Mouse (Mus musculus) stomach, embryonic 16.5 days (tissue): ENCODE data around the gene Hoxd3. TPM values are rescaled to one million over a fixed set of nuclear protein-coding genes. Genes with fewer than 3 reads are reported as not detected.

Source experiments
- ATAC-seq: fragments of 200-750 bp; cut with Nextera tagmentation; 2 replicates; pipeline ENCODE4 v1.8.0; 2017; ENCODE audit warnings: moderate number of reproducible peaks, moderate TSS enrichment; ENCODE audit not compliant: insufficient read depth, low FRiP score
- H3K27ac ChIP-seq: fragments of 300-500 bp; sonication (generic); 2 replicates; pipeline ENCODE4 v1.5.1; 2014; ENCODE audit warnings: low read length
- H3K27me3 ChIP-seq: fragments of 300-500 bp; sonication (generic); 2 replicates; pipeline ENCODE4 v1.6.1; 2014; ENCODE audit warnings: low read length, control low read depth, mixed read lengths; ENCODE audit not compliant: control insufficient read depth, insufficient read depth
- H3K36me3 ChIP-seq: fragments of 300-500 bp; sonication (generic); 2 replicates; pipeline ENCODE4 v1.6.1; 2014; ENCODE audit warnings: low read length; ENCODE audit not compliant: control insufficient read depth, insufficient read depth
- H3K4me1 ChIP-seq: fragments of 300-500 bp; sonication (generic); 2 replicates; pipeline ENCODE4 v1.6.1; 2014; ENCODE audit warnings: low read length, control low read depth, mixed read lengths; ENCODE audit not compliant: control insufficient read depth, insufficient read depth
- H3K4me2 ChIP-seq: fragments of 300-500 bp; sonication (generic); 2 replicates; pipeline ENCODE4 v1.6.1; 2014; ENCODE audit warnings: low read depth, low read length, mixed read lengths
- H3K4me3 ChIP-seq: fragments of 300-500 bp; sonication (generic); replicated peaks from 2 replicates; pipeline ENCODE4 v1.5.1; 2014; ENCODE audit warnings: mild to moderate bottlenecking, low read length
- H3K9ac ChIP-seq: fragments of 300-500 bp; sonication (generic); 2 replicates; pipeline ENCODE4 v1.6.1; 2014; ENCODE audit warnings: low read length
- H3K9me3 ChIP-seq: fragments of 300-500 bp; sonication (generic); replicated peaks from 2 replicates; pipeline ENCODE4 v1.6.1; 2016; ENCODE audit warnings: low read length, control low read depth; ENCODE audit not compliant: control insufficient read depth
- WGBS: fragments of 180-500 bp; shearing (Covaris S2); extraction: QIAGEN DNeasy Blood & Tissue Kit; methylation state at CpG from one replicate; pipeline ENCODE4 v1.1.7; 2014; 5-methylcytosine and 5-hydroxymethylcytosine counted together
- polyA plus RNA-seq: library from polyadenylated mRNA; unstranded; fragments of >200 nt; fragmentation: Nextera tagmentation; extraction: Ambion mirVana; gene quantifications from 2 replicates; pipeline ENCODE4 v1.2.1, GENCODE M21; 2015

Hoxd3 gene
- polyA plus RNA-seq, 1 experiment from 2014 or later: 9.2 TPM

DNA sequence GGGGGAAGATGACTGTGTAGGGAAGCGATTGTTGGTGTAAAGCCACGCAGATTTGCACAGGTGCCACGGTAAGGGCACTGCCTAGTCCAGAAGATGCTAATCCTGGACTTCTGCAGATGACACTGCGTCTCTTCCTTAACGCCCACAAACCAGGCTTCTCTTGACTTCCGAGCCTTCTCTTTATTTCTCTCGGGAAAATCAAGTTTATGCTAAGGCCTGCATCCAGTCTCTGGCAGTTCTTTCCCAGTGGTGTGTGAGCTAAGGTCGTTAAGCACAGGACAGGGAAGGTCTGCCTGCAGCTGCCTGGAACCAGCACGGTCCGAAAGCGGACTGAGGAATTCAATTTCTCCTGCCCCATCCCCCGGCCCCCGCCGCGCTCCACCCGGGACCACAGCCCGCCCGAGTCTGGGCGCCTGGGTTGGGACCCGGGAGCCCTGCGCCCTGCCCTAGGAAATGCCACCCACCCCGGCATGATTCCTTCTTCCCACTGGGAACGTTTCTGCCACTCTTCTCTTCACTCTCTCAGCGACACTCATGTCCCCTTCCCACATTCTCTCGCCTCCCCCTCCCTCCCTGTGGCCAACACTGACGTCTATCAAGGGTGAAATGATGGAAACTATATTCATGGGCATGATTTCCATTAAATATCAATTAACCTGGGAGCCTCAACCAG lies 7.9 kb upstream of the Hoxd3 start:
- ATAC-seq: no peak
- no peak overlapping the region for H3K4me2 ChIP-seq
- WGBS: 7% methylated on average over 26 of the region's 26 CpGs
- 0 out of 2 replicates have a peak, but pooled peaks cover 3% of the 10 kb centered on the region for H3K4me1 ChIP-seq
- H3K36me3 ChIP-seq: no peaks in the 10 kb centered on the region
- no peak overlapping the region for H3K4me3 ChIP-seq
- peaks cover 90% of the 10 kb centered on the region for H3K27me3 ChIP-seq
- no peak overlapping the region for H3K9ac ChIP-seq
- H3K27ac ChIP-seq: no peak overlapping the region
- H3K9me3 ChIP-seq: no peaks in the 10 kb centered on the region

DNA sequence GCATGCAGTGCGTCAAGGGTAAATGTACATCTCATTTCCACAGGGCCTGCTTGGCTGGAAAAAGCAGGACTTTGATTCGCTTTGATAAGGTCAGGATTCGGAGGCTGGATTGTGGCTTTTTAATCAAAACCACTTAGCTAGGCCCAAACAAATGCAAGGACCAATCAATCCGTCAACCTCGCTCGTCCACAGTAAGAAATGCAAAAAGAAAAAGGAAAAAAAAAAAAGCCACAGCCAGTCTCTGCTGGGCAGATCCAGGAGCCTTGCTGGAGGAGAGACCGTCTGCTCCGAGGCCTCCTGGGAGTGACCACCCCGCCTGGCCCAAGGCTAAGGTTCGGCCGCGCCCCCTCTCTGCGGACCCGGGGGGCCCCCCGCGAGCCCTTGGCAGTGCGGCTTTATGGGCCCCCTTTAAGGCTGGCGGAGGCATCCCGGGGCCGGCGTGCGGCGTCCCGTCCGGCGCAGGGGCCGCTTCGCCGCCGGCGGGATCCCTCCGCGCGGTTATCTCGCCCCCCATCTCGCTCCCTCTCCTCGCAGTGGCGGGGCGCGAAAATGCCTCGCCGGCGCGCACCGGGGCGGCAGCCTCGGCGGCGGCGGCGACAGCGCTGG lies 7.2 kb upstream of the Hoxd3 start, which contains the start of gene Hoxd8:
TSS of gene Hoxd8 (plus strand) at position 223 of the 606 bp plus-strand sequence.
- H3K27ac ChIP-seq: no peak within 1 kb of the TSS
- H3K9ac ChIP-seq: peak within 1 kb of the TSS; percentile 69
- 1% methylated on average over 41 of the region's 52 CpGs for WGBS
- H3K4me3 ChIP-seq: peak within 1 kb of the TSS; percentile 50
- peak within 1 kb of the TSS; percentile 74 for H3K4me2 ChIP-seq
- peaks cover 89% of the 10 kb centered on the region for H3K27me3 ChIP-seq
- ATAC-seq: no peak
- H3K36me3 ChIP-seq: no peaks in the 10 kb centered on the region
- 0 out of 2 replicates have a peak, but pooled peaks cover 3% of the 10 kb centered on the region for H3K4me1 ChIP-seq
- no peaks in the 10 kb centered on the region for H3K9me3 ChIP-seq

DNA sequence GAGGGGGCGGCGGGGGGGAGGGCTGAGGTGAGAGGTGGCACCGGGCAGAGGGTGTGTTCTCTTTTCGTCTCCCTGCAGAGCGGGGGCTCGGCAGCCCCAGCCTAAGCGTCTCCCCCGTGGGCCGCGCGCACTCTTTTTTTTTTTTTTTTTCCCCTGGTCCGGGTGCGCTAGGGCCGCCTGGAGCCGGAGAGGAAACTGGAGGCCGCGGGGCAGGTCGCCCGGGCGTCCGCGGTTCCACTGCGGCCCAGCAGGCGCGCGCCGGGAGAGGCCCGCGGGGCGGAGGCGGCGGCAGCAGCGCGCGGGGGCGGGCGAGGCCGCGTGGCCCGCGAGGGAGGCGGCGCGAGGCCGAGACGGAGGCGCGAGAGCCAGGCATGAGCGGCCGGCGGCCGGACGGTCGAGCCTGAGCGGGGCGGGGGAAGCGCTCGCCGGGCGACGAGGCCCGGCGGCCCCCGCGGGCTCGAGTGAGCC lies 6.7 kb upstream of the Hoxd3 start:
- Histone ChIP-seq H3K9me3 (no peaks in the 10 kb centered on the region), H3K27ac (no peak overlapping the region), H3K36me3 (no peaks in the 10 kb centered on the region), H3K4me3 (peak overlapping the region; percentile 50), H3K27me3 (peaks cover 89% of the 10 kb centered on the region), H3K4me2 (peak overlapping the region; percentile 74), H3K9ac (peak overlapping the region; percentile 69), H3K4me1 (0 out of 2 replicates have a peak, but pooled peaks cover 3% of the 10 kb centered on the region)
- ATAC-seq: peak; percentile 8; the same call in 1 of the 2 replicates
- 0% methylated on average over 41 of the region's 66 CpGs for WGBS

DNA sequence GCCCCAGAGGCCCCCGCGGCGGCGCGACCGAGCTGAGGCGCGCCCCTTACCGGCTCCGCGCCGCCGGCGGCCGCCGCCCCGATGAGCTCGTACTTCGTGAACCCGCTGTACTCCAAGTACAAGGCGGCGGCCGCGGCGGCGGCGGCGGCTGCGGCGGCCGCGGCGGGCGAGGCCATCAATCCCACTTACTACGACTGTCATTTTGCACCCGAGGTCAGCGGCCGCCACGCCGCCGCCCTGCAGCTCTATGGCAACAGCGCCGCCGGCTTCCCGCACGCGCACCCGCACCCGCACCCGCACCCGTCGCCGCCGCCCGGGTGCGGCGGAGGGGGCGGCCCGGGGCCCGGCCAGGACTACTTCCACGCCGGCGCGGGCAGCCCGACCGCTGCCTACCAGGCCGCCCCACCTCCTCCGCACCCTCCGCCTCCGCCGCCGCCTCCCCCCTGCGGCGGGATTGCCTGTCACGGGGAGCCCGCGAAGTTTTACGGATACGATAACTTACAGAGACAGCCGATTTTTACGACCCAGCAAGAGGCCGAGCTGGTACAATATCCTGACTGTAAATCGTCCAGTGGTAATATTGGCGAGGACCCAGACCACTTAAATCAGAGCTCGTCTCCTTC lies 6.1 kb upstream of the Hoxd3 start:
- Histone ChIP-seq H3K4me2 (peak overlapping the region; percentile 74), H3K4me1 (0 out of 2 replicates have a peak, but pooled peaks cover 3% of the 10 kb centered on the region), H3K9ac (peak overlapping the region; percentile 69), H3K36me3 (no peaks in the 10 kb centered on the region), H3K4me3 (peak overlapping the region; percentile 50), H3K27me3 (peaks cover 89% of the 10 kb centered on the region), H3K9me3 (no peaks in the 10 kb centered on the region), H3K27ac (no peak overlapping the region)
- WGBS: under 1% methylated on average over 79 of the region's 85 CpGs
- peak; percentile 54; the same call in 1 of the 2 replicates for ATAC-seq

DNA sequence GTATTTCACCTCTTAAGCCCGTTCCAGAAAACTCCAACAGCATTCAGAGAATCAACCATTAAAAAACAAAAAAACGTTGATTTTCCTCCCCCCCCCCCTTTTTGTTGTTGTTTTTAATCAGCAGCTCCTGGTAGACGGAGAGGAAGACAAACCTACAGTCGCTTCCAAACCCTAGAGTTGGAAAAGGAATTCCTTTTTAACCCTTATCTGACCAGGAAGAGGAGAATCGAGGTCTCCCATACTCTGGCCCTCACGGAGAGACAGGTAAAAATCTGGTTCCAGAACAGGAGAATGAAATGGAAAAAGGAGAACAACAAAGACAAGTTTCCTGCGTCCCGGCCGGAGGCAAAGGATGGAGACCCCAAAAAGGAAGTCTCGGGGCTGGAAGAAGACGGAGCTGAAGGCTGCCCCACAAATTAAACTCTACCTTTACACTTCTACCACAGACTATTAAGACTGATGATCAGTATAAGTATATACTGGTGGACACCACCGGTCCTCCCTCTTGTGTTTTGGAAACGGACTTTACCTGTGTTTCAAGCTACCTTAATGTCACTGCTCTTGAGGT lies 5.2 kb upstream of the Hoxd3 start:
- H3K36me3 ChIP-seq: no peaks in the 10 kb centered on the region
- H3K4me3 ChIP-seq: peak overlapping the region; percentile 50
- H3K4me2 ChIP-seq: 0 out of 2 replicates have a peak overlapping the region, but pooled peaks have one; percentile 1
- no peaks in the 10 kb centered on the region for H3K9me3 ChIP-seq
- no peak overlapping the region for H3K27ac ChIP-seq
- peaks cover 87% of the 10 kb centered on the region for H3K27me3 ChIP-seq
- 6% methylated on average over 13 of the region's 13 CpGs for whole genome bisulfite sequencing
- H3K4me1 ChIP-seq: 0 out of 2 replicates have a peak, but pooled peaks cover 3% of the 10 kb centered on the region
- no peak overlapping the region for H3K9ac ChIP-seq
- ATAC-seq: no peak

DNA sequence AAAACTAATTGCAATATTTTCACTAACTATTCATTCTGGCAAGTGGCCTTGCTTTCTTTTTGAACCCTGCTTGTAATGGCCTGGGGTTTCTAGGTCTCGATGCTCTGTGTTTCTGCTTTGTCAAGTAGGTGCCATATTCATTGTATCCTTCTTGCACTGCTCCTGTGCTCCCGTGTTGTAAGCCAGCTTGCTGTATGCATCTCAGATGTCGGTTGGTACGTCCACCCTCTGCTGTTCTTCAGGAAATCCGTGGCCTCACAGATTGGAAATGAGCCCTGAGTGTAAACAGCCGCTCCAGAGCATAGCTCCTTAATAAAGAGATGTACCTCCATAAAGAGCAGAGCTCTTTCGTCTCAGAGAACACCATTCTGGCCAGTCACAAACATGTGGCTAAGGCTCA lies 4.1 kb upstream of the Hoxd3 start:
- peaks cover 92% of the 10 kb centered on the region for H3K27me3 ChIP-seq
- no peaks in the 10 kb centered on the region for H3K36me3 ChIP-seq
- no peak overlapping the region for H3K9ac ChIP-seq
- H3K9me3 ChIP-seq: no peaks in the 10 kb centered on the region
- no peak for ATAC-seq
- no peak overlapping the region for H3K4me2 ChIP-seq
- 23% methylated on average over 7 of the region's 7 CpGs for WGBS
- no peak overlapping the region for H3K4me3 ChIP-seq
- H3K4me1 ChIP-seq: 0 out of 2 replicates have a peak, but pooled peaks cover 5% of the 10 kb centered on the region
- H3K27ac ChIP-seq: no peak overlapping the region

DNA sequence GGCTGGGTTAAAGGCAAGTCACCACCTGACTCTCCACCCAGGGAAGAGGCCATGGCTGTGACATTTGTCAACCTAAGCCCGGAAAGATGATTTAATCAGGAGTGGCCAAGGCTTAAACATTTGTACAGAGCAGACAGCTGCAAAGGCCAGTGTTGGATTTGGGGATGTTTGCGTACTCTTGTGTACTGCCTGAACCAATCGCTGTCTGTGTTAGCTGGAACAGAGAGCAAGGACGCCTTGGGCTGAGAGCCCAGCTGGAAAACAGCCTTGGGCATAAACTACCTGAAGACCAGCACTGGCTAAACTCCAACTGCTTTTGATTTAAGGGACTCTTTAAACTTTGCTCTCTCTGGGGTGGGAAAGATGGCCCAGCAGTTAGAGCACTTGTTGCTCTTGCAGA lies 3.1 kb upstream of the Hoxd3 start:
- no peaks in the 10 kb centered on the region for H3K36me3 ChIP-seq
- H3K9ac ChIP-seq: no peak overlapping the region
- no peak overlapping the region for H3K27ac ChIP-seq
- H3K9me3 ChIP-seq: no peaks in the 10 kb centered on the region
- H3K27me3 ChIP-seq: peaks cover 91% of the 10 kb centered on the region
- no peak overlapping the region for H3K4me2 ChIP-seq
- 23% methylated on average over 4 of the region's 4 CpGs for WGBS
- 0 out of 2 replicates have a peak, but pooled peaks cover 5% of the 10 kb centered on the region for H3K4me1 ChIP-seq
- ATAC-seq: no peak
- no peak overlapping the region for H3K4me3 ChIP-seq

DNA sequence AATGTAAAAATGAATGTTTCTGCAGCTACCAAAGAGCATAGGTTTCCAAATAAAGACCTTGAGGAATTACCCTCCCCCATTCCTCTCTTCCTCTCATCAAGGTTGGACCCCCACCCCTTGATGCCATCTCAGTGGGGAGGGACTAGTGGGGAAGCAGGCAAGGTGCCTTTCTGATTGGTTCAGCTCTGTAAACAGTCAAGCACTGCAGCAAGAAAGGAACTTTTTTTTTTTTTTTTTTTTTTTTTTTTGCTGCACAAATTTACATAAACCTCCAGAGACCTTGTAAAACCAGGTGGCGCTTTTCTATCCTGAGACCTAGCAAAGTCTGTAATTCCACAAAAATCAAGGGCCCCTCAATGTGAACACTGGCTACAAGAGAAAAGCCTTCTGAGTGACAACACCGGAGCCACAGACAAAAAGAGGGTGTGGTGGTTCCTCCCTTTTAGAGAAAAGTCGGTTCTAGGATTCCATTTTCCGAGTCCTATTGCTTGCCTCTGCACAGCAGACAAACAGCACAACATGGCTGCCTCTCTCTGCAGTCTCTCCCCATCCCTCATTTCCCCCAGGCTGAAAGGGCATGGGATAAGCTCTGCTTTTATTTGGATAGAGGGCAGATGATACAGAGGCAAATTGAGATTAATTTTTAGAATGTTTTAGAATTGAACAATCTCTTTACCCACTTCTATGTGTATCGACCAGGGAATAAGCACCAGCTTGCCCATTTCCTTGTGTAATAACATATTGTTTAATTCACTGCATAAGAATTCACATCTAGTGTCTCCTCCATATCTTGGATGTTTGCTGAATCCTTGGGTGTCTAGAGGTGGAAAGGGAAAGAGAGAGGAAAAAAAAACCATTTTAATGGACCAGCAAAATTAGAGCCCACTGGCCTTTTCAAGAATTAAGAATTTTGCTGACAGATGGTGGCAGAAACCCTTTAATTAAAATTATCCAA lies 2.0 kb upstream of the Hoxd3 start:
- Histone ChIP-seq H3K4me3 (no peak overlapping the region), H3K27me3 (peaks cover 88% of the 10 kb centered on the region)

More for the DNA sequence above, 2.0 kb upstream of the Hoxd3 start:
- no peak for ATAC-seq
- Histone ChIP-seq H3K4me2 (no peak overlapping the region), H3K9ac (no peak overlapping the region), H3K27ac (no peak overlapping the region), H3K4me1 (0 out of 2 replicates have a peak, but pooled peaks cover 5% of the 10 kb centered on the region), H3K36me3 (no peaks in the 10 kb centered on the region), H3K9me3 (no peaks in the 10 kb centered on the region)
- 14% methylated on average over 5 of the region's 5 CpGs for WGBS
